Mouse (Mus musculus): Measurements from ENCODE around the gene Rrp1b.

DNA sequence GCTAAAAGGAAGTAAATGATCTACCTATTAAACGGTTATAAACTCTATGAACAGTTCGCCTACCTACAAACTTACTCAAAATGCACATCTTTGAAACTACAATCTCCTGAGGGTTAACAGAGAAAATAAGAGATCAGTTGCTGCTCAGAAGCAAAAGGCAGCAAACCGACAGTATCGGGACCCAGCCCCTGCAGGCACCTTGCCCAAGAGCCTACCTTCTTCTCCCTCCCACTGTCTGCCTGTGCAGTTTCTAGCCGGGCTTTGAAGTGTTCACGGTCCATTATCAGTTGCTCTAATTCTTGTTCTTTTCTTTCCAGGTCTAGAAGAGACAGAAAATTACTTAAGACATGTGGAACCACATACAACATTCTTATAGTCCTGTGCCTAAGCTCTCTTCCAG is 13.3 kb upstream of the Rrp1b start:
- TF ChIP-seq POLR2A (IDR thresholded peaks at IDR 0.05; ENCODE audit: extremely low read depth, insufficient read depth, low read length) (no peak), CTCF (IDR thresholded peaks at IDR 0.05; ENCODE audit: extremely low read depth, insufficient read depth, low read length) (no peak)

All from cortical plate, adult 2 months (tissue).